Mouse (Mus musculus) liver, embryonic 12.5 days (tissue): ENCODE data around the gene Asah2. TPM values are rescaled to one million over a fixed set of nuclear protein-coding genes. Genes with fewer than 3 reads are reported as not detected.

Experiments
- ATAC-seq: fragments of 200-750 bp; cut with Nextera tagmentation; 2 replicates; pipeline ENCODE4 v1.8.0; 2017; ENCODE audit warnings: moderate number of reproducible peaks, mild to moderate bottlenecking, moderate library complexity
- H3K27ac ChIP-seq: fragments of 300-500 bp; sonication (generic); 2 replicates; pipeline ENCODE4 v1.5.1; 2016; ENCODE audit warnings: mild to moderate bottlenecking
- H3K27me3 ChIP-seq: fragments of 300-500 bp; sonication (generic); replicated peaks from 2 replicates; pipeline ENCODE4 v1.6.1; 2016; ENCODE audit warnings: mild to moderate bottlenecking, moderate library complexity
- H3K36me3 ChIP-seq: fragments of 300-500 bp; sonication (generic); 2 replicates; pipeline ENCODE4 v1.6.1; 2016; ENCODE audit warnings: mild to moderate bottlenecking, moderate library complexity
- H3K4me1 ChIP-seq: fragments of 300-500 bp; sonication (generic); 2 replicates; pipeline ENCODE4 v1.6.1; 2016
- H3K4me2 ChIP-seq: fragments of 300-500 bp; sonication (generic); 2 replicates; pipeline ENCODE4 v1.6.1; 2016; ENCODE audit warnings: mild to moderate bottlenecking, moderate library complexity
- H3K4me3 ChIP-seq: fragments of 300-500 bp; sonication (generic); 2 replicates; pipeline ENCODE4 v1.5.1; 2016; ENCODE audit warnings: mild to moderate bottlenecking, moderate library complexity
- H3K9ac ChIP-seq: fragments of 300-500 bp; sonication (generic); 2 replicates; pipeline ENCODE4 v1.6.1; 2016; ENCODE audit warnings: mild to moderate bottlenecking, moderate library complexity
- H3K9me3 ChIP-seq: fragments of 300-500 bp; sonication (generic); replicated peaks from 2 replicates; pipeline ENCODE4 v1.6.1; 2016; ENCODE audit warnings: mild to moderate bottlenecking, moderate library complexity
- WGBS: fragments of 180-500 bp; shearing (Covaris S2); methylation state at CpG from one replicate; pipeline ENCODE4 v1.1.7; 2016; ENCODE audit not compliant: insufficient replicate concordance; 5-methylcytosine and 5-hydroxymethylcytosine counted together
- polyA plus RNA-seq: library from polyadenylated mRNA; unstranded; fragments of >200 nt; fragmentation: Nextera tagmentation; extraction: Ambion mirVana; gene quantifications from 2 replicates; pipeline ENCODE4 v1.2.1, GENCODE M21; 2016

The Asah2 gene
- polyA plus RNA-seq, 1 experiment from 2014 or later, result 0.48 TPM

GRCm38 (mm10) chr19:32030430-32030829 is 77.6 kb downstream of the Asah2 start:
- Histone ChIP-seq H3K9me3 (no peaks in the 10 kb centered on the region), H3K27ac (no peak overlapping the region), H3K27me3 (no peaks in the 10 kb centered on the region), H3K4me1 (no peaks in the 10 kb centered on the region), H3K9ac (no peak overlapping the region), H3K4me2 (no peak overlapping the region), H3K36me3 (no peaks in the 10 kb centered on the region), H3K4me3 (no peak overlapping the region)
- 0% methylated on average over 1 of the region's 1 CpGs for WGBS
- ATAC-seq, result no peak

- ATAC-seq, result no peak
- H3K4me2 ChIP-seq, result no peak overlapping the region
- no peaks in the 10 kb centered on the region for H3K4me1 ChIP-seq
- H3K9me3 ChIP-seq, result no peaks in the 10 kb centered on the region
- no peak overlapping the region for H3K27ac ChIP-seq
- no peaks in the 10 kb centered on the region for H3K36me3 ChIP-seq
- WGBS, result 77% methylated on average over 3 of the region's 3 CpGs
- no peaks in the 10 kb centered on the region for H3K27me3 ChIP-seq
- H3K9ac ChIP-seq, result no peak overlapping the region
- H3K4me3 ChIP-seq, result no peak overlapping the region
Measured at GRCm38 (mm10) chr19:32025443-32025842, 82.6 kb downstream of the Asah2 start.

- Histone ChIP-seq H3K4me1 (peaks cover 8% of the 10 kb centered on the region), H3K27me3 (no peaks in the 10 kb centered on the region), H3K9me3 (no peaks in the 10 kb centered on the region), H3K4me2 (no peak overlapping the region), H3K36me3 (no peaks in the 10 kb centered on the region), H3K4me3 (no peak overlapping the region), H3K27ac (no peak overlapping the region), H3K9ac (no peak overlapping the region)
- ATAC-seq, result no peak
- 64% methylated on average over 8 of the region's 8 CpGs for WGBS
Measured at GRCm38 (mm10) chr19:32019722-32020121, 88.3 kb downstream of the Asah2 start.

- Histone ChIP-seq H3K4me3 (no peak overlapping the region), H3K27ac (no peak overlapping the region), H3K9ac (no peak overlapping the region), H3K27me3 (no peaks in the 10 kb centered on the region), H3K4me2 (no peak overlapping the region), H3K9me3 (no peaks in the 10 kb centered on the region), H3K4me1 (peaks cover 8% of the 10 kb centered on the region), H3K36me3 (no peaks in the 10 kb centered on the region)
- no peak for ATAC-seq
- WGBS, result 51% methylated on average over 7 of the region's 7 CpGs
Measured at GRCm38 (mm10) chr19:32018585-32018984, 89.4 kb downstream of the Asah2 start.

- Histone ChIP-seq H3K9me3 (no peaks in the 10 kb centered on the region), H3K9ac (no peak overlapping the region), H3K4me3 (no peak overlapping the region), H3K4me2 (no peak overlapping the region), H3K36me3 (no peaks in the 10 kb centered on the region), H3K27ac (no peak overlapping the region), H3K4me1 (peaks cover 8% of the 10 kb centered on the region), H3K27me3 (no peaks in the 10 kb centered on the region)
- WGBS, result 95% methylated on average over 5 of the region's 5 CpGs
- ATAC-seq, result no peak
Measured at GRCm38 (mm10) chr19:32018053-32018452, 90.0 kb downstream of the Asah2 start.

- Histone ChIP-seq H3K27me3 (no peaks in the 10 kb centered on the region), H3K9ac (no peak overlapping the region), H3K4me3 (no peak overlapping the region), H3K9me3 (no peaks in the 10 kb centered on the region), H3K4me1 (no peaks in the 10 kb centered on the region), H3K36me3 (no peaks in the 10 kb centered on the region), H3K27ac (no peak overlapping the region), H3K4me2 (no peak overlapping the region)
- WGBS, result 48% methylated on average over 5 of the region's 5 CpGs
- no peak for ATAC-seq
Measured at GRCm38 (mm10) chr19:32002623-32003022, 105.4 kb downstream of the Asah2 start.

- H3K9ac ChIP-seq, result no peak overlapping the region
- no peaks in the 10 kb centered on the region for H3K9me3 ChIP-seq
- H3K27me3 ChIP-seq, result no peaks in the 10 kb centered on the region
- H3K27ac ChIP-seq, result no peak overlapping the region
- H3K4me3 ChIP-seq, result no peak overlapping the region
- no peak overlapping the region for H3K4me2 ChIP-seq
- no peaks in the 10 kb centered on the region for H3K36me3 ChIP-seq
- WGBS, result 70% methylated on average over 3 of the region's 3 CpGs
- H3K4me1 ChIP-seq, result no peaks in the 10 kb centered on the region
- no peak for ATAC-seq
Measured at GRCm38 (mm10) chr19:31996916-31997315, 111.1 kb downstream of the Asah2 start.

GRCm38 (mm10) chr19:31991057-31991456 is 117.0 kb downstream of the Asah2 start:
- Histone ChIP-seq H3K9ac (no peak overlapping the region), H3K36me3 (no peaks in the 10 kb centered on the region), H3K27ac (no peak overlapping the region), H3K9me3 (no peaks in the 10 kb centered on the region), H3K4me1 (no peaks in the 10 kb centered on the region), H3K4me3 (no peak overlapping the region), H3K27me3 (no peaks in the 10 kb centered on the region), H3K4me2 (no peak overlapping the region)
- ATAC-seq, result no peak
- WGBS, result 70% methylated on average over 6 of the region's 6 CpGs

- Histone ChIP-seq H3K27me3 (no peaks in the 10 kb centered on the region), H3K4me2 (no peak overlapping the region), H3K4me3 (no peak overlapping the region), H3K27ac (no peak overlapping the region), H3K9me3 (no peaks in the 10 kb centered on the region), H3K36me3 (no peaks in the 10 kb centered on the region), H3K9ac (no peak overlapping the region), H3K4me1 (no peaks in the 10 kb centered on the region)
- ATAC-seq, result no peak
- WGBS, result 40% methylated on average over 2 of the region's 2 CpGs
Measured at GRCm38 (mm10) chr19:31975882-31976281, 132.1 kb downstream of the Asah2 start.

GRCm38 (mm10) chr19:31971998-31972397 is 136.0 kb downstream of the Asah2 start:
- Histone ChIP-seq H3K36me3 (no peaks in the 10 kb centered on the region), H3K4me1 (no peaks in the 10 kb centered on the region), H3K27me3 (no peaks in the 10 kb centered on the region), H3K4me2 (no peak overlapping the region), H3K4me3 (no peak overlapping the region), H3K27ac (no peak overlapping the region), H3K9me3 (no peaks in the 10 kb centered on the region), H3K9ac (no peak overlapping the region)
- WGBS, result 9% methylated on average over 6 of the region's 6 CpGs
- no peak for ATAC-seq

GRCm38 (mm10) chr19:31971405-31971804 is 136.6 kb downstream of the Asah2 start:
- Histone ChIP-seq H3K27me3 (no peaks in the 10 kb centered on the region), H3K36me3 (no peaks in the 10 kb centered on the region), H3K9ac (no peak overlapping the region), H3K4me2 (no peak overlapping the region), H3K4me1 (no peaks in the 10 kb centered on the region), H3K27ac (no peak overlapping the region), H3K4me3 (no peak overlapping the region), H3K9me3 (no peaks in the 10 kb centered on the region)
- no peak for ATAC-seq
- 25% methylated on average over 3 of the region's 3 CpGs for WGBS

GRCm38 (mm10) chr19:31967933-31968532 is 140.0 kb downstream of the Asah2 start:
- Histone ChIP-seq H3K27me3 (no peaks in the 10 kb centered on the region), H3K27ac (no peak overlapping the region), H3K4me1 (no peaks in the 10 kb centered on the region), H3K9me3 (no peaks in the 10 kb centered on the region), H3K36me3 (no peaks in the 10 kb centered on the region), H3K4me3 (no peak overlapping the region), H3K4me2 (no peak overlapping the region), H3K9ac (no peak overlapping the region)
- no peak for ATAC-seq
- WGBS, result 46% methylated on average over 5 of the region's 5 CpGs

- Histone ChIP-seq H3K27ac (no peak overlapping the region), H3K4me1 (no peaks in the 10 kb centered on the region), H3K9ac (no peak overlapping the region), H3K4me2 (no peak overlapping the region), H3K36me3 (no peaks in the 10 kb centered on the region), H3K27me3 (no peaks in the 10 kb centered on the region), H3K9me3 (no peaks in the 10 kb centered on the region), H3K4me3 (no peak overlapping the region)
- 26% methylated on average over 3 of the region's 3 CpGs for WGBS
- ATAC-seq, result no peak
Measured at GRCm38 (mm10) chr19:31963147-31963546, 144.9 kb downstream of the Asah2 start.
